Mouse (Mus musculus): ENCODE results near the gene Gm3127. TPM values are rescaled to one million over a fixed set of nuclear protein-coding genes. Genes with fewer than 3 reads are reported as not detected.
"Not testable (repeated sequence)": the region's sequence is repeated elsewhere in the genome, so short reads cannot be mapped to it uniquely, and the experiment has no call there.

The Gm3127 gene
- total RNA-seq (2012; rRNA removed) (not detected in 2 replicates), total RNA-seq (2014; rRNA removed) (not detected in 2 replicates), polyA plus RNA-seq (2012; ENCODE audit: insufficient read length, low read depth) (not detected in 2 replicates)

- H3K9me3 ChIP-seq (replicated peaks; ENCODE audit: low read length); H3K9ac ChIP-seq (ENCODE audit: insufficient read depth, low read depth); H3K79me2 ChIP-seq (replicated peaks; ENCODE audit: control insufficient read depth, extremely low read depth, insufficient read depth, poor library complexity, severe bottlenecking); H3K4me1 ChIP-seq (ENCODE audit: control insufficient read depth in 1 of 2, insufficient read depth in 2 of 2); in situ Hi-C loops (cut with MboI; ENCODE audit: low pct_ligation_motif_present, low pct_unique_long_range_greater_than_20kb, low sequenced_read_pairs); H3K27ac ChIP-seq (ENCODE audit: insufficient read depth, low read depth); dilution Hi-C loops (cut with MboI; ENCODE audit: extremely low pct_ligation_motif_present, extremely low pct_unique_long_range_greater_than_20kb, low sequenced_read_pairs); DNase-seq (ENCODE audit: extremely low read depth); H3K36me3 ChIP-seq (replicated peaks in 1 of 2; ENCODE audit: control insufficient read depth in 1 of 2, insufficient read depth in 1 of 2, low read length in 1 of 2); H3K4me3 ChIP-seq (replicated peaks in 1 of 3; ENCODE audit: low read depth in 2 of 3, low read length in 2 of 3, poor library complexity in 1 of 3); H3K27me3 ChIP-seq (replicated peaks); H3K4me2 ChIP-seq (ENCODE audit: insufficient read depth, low read depth, poor library complexity, severe bottlenecking): not testable (repeated sequence)
These were observed at the start of gene Gm3127 for GRCm38 (mm10) chr14:4164730-4165129. Gm3127 (plus strand) TSS chr14:4165030.

GRCm38 (mm10) chr14:4141646-4142045, 23.2 kb upstream of the Gm3127 start:
- H3K4me2 ChIP-seq (ENCODE audit: insufficient read depth, low read depth, poor library complexity, severe bottlenecking); DNase-seq (ENCODE audit: extremely low read depth); H3K4me3 ChIP-seq (replicated peaks in 1 of 3; ENCODE audit: low read depth in 2 of 3, low read length in 2 of 3, poor library complexity in 1 of 3); H3K27ac ChIP-seq (ENCODE audit: insufficient read depth, low read depth); H3K9ac ChIP-seq (ENCODE audit: insufficient read depth, low read depth); dilution Hi-C loops (cut with MboI; ENCODE audit: extremely low pct_ligation_motif_present, extremely low pct_unique_long_range_greater_than_20kb, low sequenced_read_pairs); in situ Hi-C loops (cut with MboI; ENCODE audit: low pct_ligation_motif_present, low pct_unique_long_range_greater_than_20kb, low sequenced_read_pairs); H3K4me1 ChIP-seq (ENCODE audit: control insufficient read depth in 1 of 2, insufficient read depth in 2 of 2); H3K9me3 ChIP-seq (replicated peaks; ENCODE audit: low read length); H3K36me3 ChIP-seq (replicated peaks in 1 of 2; ENCODE audit: control insufficient read depth in 1 of 2, insufficient read depth in 1 of 2, low read length in 1 of 2); H3K79me2 ChIP-seq (replicated peaks; ENCODE audit: control insufficient read depth, extremely low read depth, insufficient read depth, poor library complexity, severe bottlenecking); H3K27me3 ChIP-seq (replicated peaks): not testable (repeated sequence)

GRCm38 (mm10) chr14:4182030-4182429, 17.2 kb downstream of the Gm3127 start:
- H3K4me1 ChIP-seq (ENCODE audit: control insufficient read depth in 1 of 2, insufficient read depth in 2 of 2); H3K9me3 ChIP-seq (replicated peaks; ENCODE audit: low read length); DNase-seq (ENCODE audit: extremely low read depth); H3K4me3 ChIP-seq (replicated peaks in 1 of 3; ENCODE audit: low read depth in 2 of 3, low read length in 2 of 3, poor library complexity in 1 of 3); H3K4me2 ChIP-seq (ENCODE audit: insufficient read depth, low read depth, poor library complexity, severe bottlenecking); H3K36me3 ChIP-seq (replicated peaks in 1 of 2; ENCODE audit: control insufficient read depth in 1 of 2, insufficient read depth in 1 of 2, low read length in 1 of 2); H3K9ac ChIP-seq (ENCODE audit: insufficient read depth, low read depth); H3K27ac ChIP-seq (ENCODE audit: insufficient read depth, low read depth); dilution Hi-C loops (cut with MboI; ENCODE audit: extremely low pct_ligation_motif_present, extremely low pct_unique_long_range_greater_than_20kb, low sequenced_read_pairs); H3K27me3 ChIP-seq (replicated peaks); H3K79me2 ChIP-seq (replicated peaks; ENCODE audit: control insufficient read depth, extremely low read depth, insufficient read depth, poor library complexity, severe bottlenecking); in situ Hi-C loops (cut with MboI; ENCODE audit: low pct_ligation_motif_present, low pct_unique_long_range_greater_than_20kb, low sequenced_read_pairs): not testable (repeated sequence)

GRCm38 (mm10) chr14:4182491-4183210, 17.8 kb downstream of the Gm3127 start, which contains the start of gene Gm2974:
Gm2974 (plus strand) TSS chr14:4182576.
- H3K4me1 ChIP-seq (ENCODE audit: control insufficient read depth in 1 of 2, insufficient read depth in 2 of 2); H3K4me3 ChIP-seq (replicated peaks in 1 of 3; ENCODE audit: low read depth in 2 of 3, low read length in 2 of 3, poor library complexity in 1 of 3); H3K27me3 ChIP-seq (replicated peaks); H3K79me2 ChIP-seq (replicated peaks; ENCODE audit: control insufficient read depth, extremely low read depth, insufficient read depth, poor library complexity, severe bottlenecking); H3K27ac ChIP-seq (ENCODE audit: insufficient read depth, low read depth); DNase-seq (ENCODE audit: extremely low read depth); H3K9ac ChIP-seq (ENCODE audit: insufficient read depth, low read depth); H3K9me3 ChIP-seq (replicated peaks; ENCODE audit: low read length); H3K4me2 ChIP-seq (ENCODE audit: insufficient read depth, low read depth, poor library complexity, severe bottlenecking); H3K36me3 ChIP-seq (replicated peaks in 1 of 2; ENCODE audit: control insufficient read depth in 1 of 2, insufficient read depth in 1 of 2, low read length in 1 of 2); dilution Hi-C loops (cut with MboI; ENCODE audit: extremely low pct_ligation_motif_present, extremely low pct_unique_long_range_greater_than_20kb, low sequenced_read_pairs); in situ Hi-C loops (cut with MboI; ENCODE audit: low pct_ligation_motif_present, low pct_unique_long_range_greater_than_20kb, low sequenced_read_pairs): not testable (repeated sequence)

GRCm38 (mm10) chr14:4183375-4183774, 18.5 kb downstream of the Gm3127 start:
- DNase-seq (ENCODE audit: extremely low read depth); H3K27ac ChIP-seq (ENCODE audit: insufficient read depth, low read depth); H3K9ac ChIP-seq (ENCODE audit: insufficient read depth, low read depth); H3K36me3 ChIP-seq (replicated peaks in 1 of 2; ENCODE audit: control insufficient read depth in 1 of 2, insufficient read depth in 1 of 2, low read length in 1 of 2); in situ Hi-C loops (cut with MboI; ENCODE audit: low pct_ligation_motif_present, low pct_unique_long_range_greater_than_20kb, low sequenced_read_pairs); H3K4me1 ChIP-seq (ENCODE audit: control insufficient read depth in 1 of 2, insufficient read depth in 2 of 2); H3K9me3 ChIP-seq (replicated peaks; ENCODE audit: low read length); dilution Hi-C loops (cut with MboI; ENCODE audit: extremely low pct_ligation_motif_present, extremely low pct_unique_long_range_greater_than_20kb, low sequenced_read_pairs); H3K27me3 ChIP-seq (replicated peaks); H3K4me3 ChIP-seq (replicated peaks in 1 of 3; ENCODE audit: low read depth in 2 of 3, low read length in 2 of 3, poor library complexity in 1 of 3); H3K79me2 ChIP-seq (replicated peaks; ENCODE audit: control insufficient read depth, extremely low read depth, insufficient read depth, poor library complexity, severe bottlenecking); H3K4me2 ChIP-seq (ENCODE audit: insufficient read depth, low read depth, poor library complexity, severe bottlenecking): not testable (repeated sequence)
